Mouse (Mus musculus): ENCODE measurements around the gene Itpr1. TPM values are rescaled to one million over a fixed set of nuclear protein-coding genes. Genes with fewer than 3 reads are reported as not detected.
A peak's percentile ranks its signal among the peaks of the same experiment; 100 is the strongest.

Gene Itpr1
- polyA plus RNA-seq, 1 experiment from 2014 or later: 6.5 TPM

- no peak overlapping the region for H3K9ac ChIP-seq (replicated peaks; ENCODE audit: low read length)
- H3K4me3 ChIP-seq (ENCODE audit: low read depth, low read length): no peak overlapping the region
- no peak for DNase-seq (ENCODE audit: low spot score)
- H3K4me2 ChIP-seq (ENCODE audit: low read depth, low read length): no peak overlapping the region
- H3K36me3 ChIP-seq (replicated peaks; ENCODE audit: control insufficient read depth, insufficient read depth, low read depth, low read length): no peaks in the 10 kb centered on the region
- no peaks in the 10 kb centered on the region for H3K9me3 ChIP-seq (replicated peaks; ENCODE audit: control insufficient read depth, low read length)
- H3K27ac ChIP-seq (replicated peaks; ENCODE audit: low read depth, low read length): no peak overlapping the region
- H3K4me1 ChIP-seq (ENCODE audit: control insufficient read depth, insufficient read depth, low read length): no peaks in the 10 kb centered on the region
- no peaks in the 10 kb centered on the region for H3K27me3 ChIP-seq (ENCODE audit: control insufficient read depth, insufficient read depth, low read length)
- 93% methylated on average over 10 of the region's 10 CpGs for WGBS
- no peak for ATAC-seq (replicated peaks; ENCODE audit: insufficient number of reproducible peaks, low FRiP score, low TSS enrichment, low read depth)
Measured at GRCm38 (mm10) chr6:108401412-108401955, 188.6 kb downstream of the Itpr1 start.

DNA sequence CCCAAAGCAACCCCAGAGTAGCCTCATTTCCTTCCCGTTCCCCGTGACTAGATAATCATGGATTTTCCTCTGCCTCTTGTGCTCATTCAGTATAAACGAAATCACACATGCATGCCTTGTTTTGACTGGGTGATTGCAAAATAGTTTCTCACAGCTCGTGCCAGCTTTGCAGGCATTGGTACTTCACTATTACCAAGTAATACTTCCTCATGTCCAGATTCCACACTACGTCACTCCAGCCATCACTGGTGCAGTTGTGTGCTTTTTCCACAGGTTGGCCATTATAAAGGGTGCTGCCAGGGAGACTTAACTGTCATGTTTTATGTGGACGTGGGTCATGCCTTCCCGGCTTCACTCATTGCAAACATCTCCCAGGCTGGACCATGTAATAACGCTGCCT is 191.8 kb downstream of the Itpr1 start:
- H3K9ac ChIP-seq (replicated peaks; ENCODE audit: low read length): no peak overlapping the region
- H3K36me3 ChIP-seq (replicated peaks; ENCODE audit: control insufficient read depth, insufficient read depth, low read depth, low read length): no peaks in the 10 kb centered on the region
- no peak overlapping the region for H3K4me2 ChIP-seq (ENCODE audit: low read depth, low read length)
- H3K4me3 ChIP-seq (ENCODE audit: low read depth, low read length): no peak overlapping the region
- ATAC-seq (replicated peaks; ENCODE audit: insufficient number of reproducible peaks, low FRiP score, low TSS enrichment, low read depth): no peak
- 91% methylated on average over 8 of the region's 8 CpGs for WGBS
- no peaks in the 10 kb centered on the region for H3K4me1 ChIP-seq (ENCODE audit: control insufficient read depth, insufficient read depth, low read length)
- DNase-seq (ENCODE audit: low spot score): no peak
- H3K27me3 ChIP-seq (ENCODE audit: control insufficient read depth, insufficient read depth, low read length): no peaks in the 10 kb centered on the region
- no peaks in the 10 kb centered on the region for H3K9me3 ChIP-seq (replicated peaks; ENCODE audit: control insufficient read depth, low read length)
- H3K27ac ChIP-seq (replicated peaks; ENCODE audit: low read depth, low read length): no peak overlapping the region

DNA sequence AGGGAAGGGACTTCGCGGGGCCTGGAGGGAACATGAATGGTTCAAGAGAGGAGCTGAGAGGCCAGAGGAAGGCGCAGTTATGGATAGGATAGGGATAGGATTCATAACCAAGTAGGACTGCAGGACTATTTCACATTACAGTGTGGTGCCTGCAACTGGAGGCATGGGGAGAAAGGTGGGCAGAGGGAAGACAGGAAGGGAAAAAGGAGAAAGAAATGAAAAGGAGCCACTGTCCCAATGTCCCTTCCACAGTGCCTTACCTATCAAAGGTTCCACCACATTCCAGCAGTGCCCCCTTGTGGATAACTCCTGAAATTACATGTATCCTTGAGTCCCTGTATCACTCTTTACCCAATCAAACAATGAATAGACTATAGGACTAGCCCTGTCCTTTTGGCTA is 195.2 kb downstream of the Itpr1 start:
- H3K36me3 ChIP-seq (replicated peaks; ENCODE audit: control insufficient read depth, insufficient read depth, low read depth, low read length): no peaks in the 10 kb centered on the region
- H3K4me2 ChIP-seq (ENCODE audit: low read depth, low read length): no peak overlapping the region
- H3K9ac ChIP-seq (replicated peaks; ENCODE audit: low read length): no peak overlapping the region
- H3K27me3 ChIP-seq (ENCODE audit: control insufficient read depth, insufficient read depth, low read length): no peaks in the 10 kb centered on the region
- no peak overlapping the region for H3K27ac ChIP-seq (replicated peaks; ENCODE audit: low read depth, low read length)
- H3K9me3 ChIP-seq (replicated peaks; ENCODE audit: control insufficient read depth, low read length): no peaks in the 10 kb centered on the region
- ATAC-seq (replicated peaks; ENCODE audit: insufficient number of reproducible peaks, low FRiP score, low TSS enrichment, low read depth) (peak; percentile 60; the same call in 1 of the 2 replicates), DNase-seq (ENCODE audit: low spot score) (peak; percentile 85)
- no peaks in the 10 kb centered on the region for H3K4me1 ChIP-seq (ENCODE audit: control insufficient read depth, insufficient read depth, low read length)
- no peak overlapping the region for H3K4me3 ChIP-seq (ENCODE audit: low read depth, low read length)
- 93% methylated on average over 3 of the region's 3 CpGs for WGBS

DNA sequence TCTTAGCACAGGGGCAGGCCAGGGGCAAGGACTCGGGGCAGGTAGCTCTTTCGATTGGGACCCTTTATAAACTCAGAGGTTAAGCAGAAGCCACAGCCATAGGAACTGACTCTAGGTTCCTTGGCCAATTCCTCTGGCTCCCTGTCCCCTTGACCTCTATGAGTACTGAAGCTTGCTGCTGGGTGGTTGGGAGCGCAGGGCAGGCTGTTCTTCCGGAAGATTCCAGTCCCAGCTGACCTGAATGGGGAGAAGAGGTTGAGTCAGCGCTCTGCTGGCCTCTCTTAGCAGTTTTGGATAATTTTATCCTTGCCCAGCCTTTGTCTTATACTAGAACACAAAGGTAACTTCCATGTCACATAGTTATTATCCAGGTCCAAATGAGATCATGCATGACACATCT is 195.8 kb downstream of the Itpr1 start:
- DNase-seq (ENCODE audit: low spot score): no peak
- Histone ChIP-seq H3K4me1 (ENCODE audit: control insufficient read depth, insufficient read depth, low read length) (no peaks in the 10 kb centered on the region), H3K9ac (replicated peaks; ENCODE audit: low read length) (no peak overlapping the region), H3K4me2 (ENCODE audit: low read depth, low read length) (no peak overlapping the region), H3K27me3 (ENCODE audit: control insufficient read depth, insufficient read depth, low read length) (no peaks in the 10 kb centered on the region), H3K9me3 (replicated peaks; ENCODE audit: control insufficient read depth, low read length) (no peaks in the 10 kb centered on the region), H3K27ac (replicated peaks; ENCODE audit: low read depth, low read length) (no peak overlapping the region), H3K4me3 (ENCODE audit: low read depth, low read length) (no peak overlapping the region), H3K36me3 (replicated peaks; ENCODE audit: control insufficient read depth, insufficient read depth, low read depth, low read length) (no peaks in the 10 kb centered on the region)
- ATAC-seq (replicated peaks; ENCODE audit: insufficient number of reproducible peaks, low FRiP score, low TSS enrichment, low read depth): no peak
- 89% methylated on average over 5 of the region's 5 CpGs for WGBS

GRCm38 (mm10) chr6:108410771-108411170 is 197.9 kb downstream of the Itpr1 start:
- H3K4me3 ChIP-seq (ENCODE audit: low read depth, low read length): no peak overlapping the region
- no peak overlapping the region for H3K4me2 ChIP-seq (ENCODE audit: low read depth, low read length)
- no peak overlapping the region for H3K27ac ChIP-seq (replicated peaks; ENCODE audit: low read depth, low read length)
- DNase-seq (ENCODE audit: low spot score) (no peak), ATAC-seq (replicated peaks; ENCODE audit: insufficient number of reproducible peaks, low FRiP score, low TSS enrichment, low read depth) (no peak)
- H3K27me3 ChIP-seq (ENCODE audit: control insufficient read depth, insufficient read depth, low read length): no peaks in the 10 kb centered on the region
- no peaks in the 10 kb centered on the region for H3K4me1 ChIP-seq (ENCODE audit: control insufficient read depth, insufficient read depth, low read length)
- no peak overlapping the region for H3K9ac ChIP-seq (replicated peaks; ENCODE audit: low read length)
- H3K9me3 ChIP-seq (replicated peaks; ENCODE audit: control insufficient read depth, low read length): no peaks in the 10 kb centered on the region
- 85% methylated on average over 16 of the region's 16 CpGs for whole genome bisulfite sequencing
- H3K36me3 ChIP-seq (replicated peaks; ENCODE audit: control insufficient read depth, insufficient read depth, low read depth, low read length): no peaks in the 10 kb centered on the region

DNA sequence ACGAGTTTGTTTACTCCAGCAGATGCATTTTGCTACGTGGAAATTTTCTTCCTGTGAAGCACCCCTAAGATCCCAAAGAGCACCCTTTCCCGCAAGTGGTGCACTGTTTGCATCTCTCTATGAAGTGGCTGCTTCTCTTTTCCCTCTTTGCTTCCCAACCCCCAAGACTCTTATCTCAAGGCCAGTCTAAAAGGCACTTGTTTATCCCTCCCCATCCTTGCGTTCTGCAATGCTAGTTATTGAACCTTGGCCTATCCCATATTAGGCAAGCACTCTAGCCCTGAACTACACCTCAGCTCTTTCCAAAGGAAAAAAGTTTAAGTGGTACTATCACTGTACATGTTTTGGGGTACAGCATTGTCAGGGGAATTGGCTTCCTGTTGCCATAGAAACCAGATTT is 198.3 kb downstream of the Itpr1 start:
- 85% methylated on average over 4 of the region's 4 CpGs for WGBS
- H3K4me2 ChIP-seq (ENCODE audit: low read depth, low read length): no peak overlapping the region
- H3K9ac ChIP-seq (replicated peaks; ENCODE audit: low read length): no peak overlapping the region
- no peak overlapping the region for H3K27ac ChIP-seq (replicated peaks; ENCODE audit: low read depth, low read length)
- DNase-seq (ENCODE audit: low spot score) (no peak), ATAC-seq (replicated peaks; ENCODE audit: insufficient number of reproducible peaks, low FRiP score, low TSS enrichment, low read depth) (no peak)
- no peak overlapping the region for H3K4me3 ChIP-seq (ENCODE audit: low read depth, low read length)
- no peaks in the 10 kb centered on the region for H3K9me3 ChIP-seq (replicated peaks; ENCODE audit: control insufficient read depth, low read length)
- H3K27me3 ChIP-seq (ENCODE audit: control insufficient read depth, insufficient read depth, low read length): no peaks in the 10 kb centered on the region
- no peaks in the 10 kb centered on the region for H3K4me1 ChIP-seq (ENCODE audit: control insufficient read depth, insufficient read depth, low read length)
- no peaks in the 10 kb centered on the region for H3K36me3 ChIP-seq (replicated peaks; ENCODE audit: control insufficient read depth, insufficient read depth, low read depth, low read length)

DNA sequence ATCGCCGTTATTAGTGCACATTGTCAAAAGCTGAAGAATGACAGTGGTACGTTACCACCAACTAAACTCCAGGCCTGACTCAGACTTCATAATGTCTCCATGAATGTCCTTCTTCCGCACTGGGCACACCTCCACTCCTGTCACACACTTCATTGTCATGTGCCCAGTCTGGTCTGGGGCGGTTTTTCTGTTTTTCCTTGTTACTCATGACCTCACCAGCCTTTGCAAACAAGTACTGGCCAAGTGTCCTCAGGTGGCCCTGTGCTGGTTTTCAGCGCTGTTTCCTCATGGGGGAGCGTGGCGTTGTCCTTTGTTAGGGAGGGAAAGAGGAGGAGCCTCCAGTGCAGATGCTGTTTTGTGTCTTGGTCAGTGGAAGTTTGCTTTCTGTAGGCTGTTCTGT is 200.1 kb downstream of the Itpr1 start:
- Histone ChIP-seq H3K4me2 (ENCODE audit: low read depth, low read length) (no peak overlapping the region), H3K9me3 (replicated peaks; ENCODE audit: control insufficient read depth, low read length) (no peaks in the 10 kb centered on the region), H3K9ac (replicated peaks; ENCODE audit: low read length) (no peak overlapping the region), H3K27ac (replicated peaks; ENCODE audit: low read depth, low read length) (no peak overlapping the region), H3K4me1 (ENCODE audit: control insufficient read depth, insufficient read depth, low read length) (no peaks in the 10 kb centered on the region), H3K4me3 (ENCODE audit: low read depth, low read length) (no peak overlapping the region), H3K36me3 (replicated peaks; ENCODE audit: control insufficient read depth, insufficient read depth, low read depth, low read length) (no peaks in the 10 kb centered on the region), H3K27me3 (ENCODE audit: control insufficient read depth, insufficient read depth, low read length) (no peaks in the 10 kb centered on the region)
- DNase-seq (ENCODE audit: low spot score) (no peak), ATAC-seq (replicated peaks; ENCODE audit: insufficient number of reproducible peaks, low FRiP score, low TSS enrichment, low read depth) (no peak)
- 91% methylated on average over 8 of the region's 8 CpGs for WGBS

- Histone ChIP-seq H3K9me3 (replicated peaks; ENCODE audit: control insufficient read depth, low read length) (no peaks in the 10 kb centered on the region), H3K36me3 (replicated peaks; ENCODE audit: control insufficient read depth, insufficient read depth, low read depth, low read length) (no peaks in the 10 kb centered on the region), H3K27me3 (ENCODE audit: control insufficient read depth, insufficient read depth, low read length) (no peaks in the 10 kb centered on the region), H3K4me3 (ENCODE audit: low read depth, low read length) (no peak overlapping the region), H3K9ac (replicated peaks; ENCODE audit: low read length) (no peak overlapping the region), H3K27ac (replicated peaks; ENCODE audit: low read depth, low read length) (no peak overlapping the region), H3K4me1 (ENCODE audit: control insufficient read depth, insufficient read depth, low read length) (no peaks in the 10 kb centered on the region), H3K4me2 (ENCODE audit: low read depth, low read length) (no peak overlapping the region)
- DNase-seq (ENCODE audit: low spot score) (no peak), ATAC-seq (replicated peaks; ENCODE audit: insufficient number of reproducible peaks, low FRiP score, low TSS enrichment, low read depth) (no peak)
- WGBS: 93% methylated on average over 9 of the region's 9 CpGs
Measured at GRCm38 (mm10) chr6:108413593-108413992, 200.7 kb downstream of the Itpr1 start.

All from embryonic facial prominence, embryonic 11.5 days (tissue).